Mouse (Mus musculus): ENCODE measurements around the gene Ptpra.

Gene Ptpra

GRCm38 (mm10) chr2:130595596-130595995 lies 145.5 kb downstream of the Ptpra start:
- DNase-seq (ENCODE audit: low read depth, low spot score) = no peak

- peak; percentile 75 for DNase-seq (ENCODE audit: low read depth, low spot score)
Measured at GRCm38 (mm10) chr2:130597601-130598010, 147.5 kb downstream of the Ptpra start.

GRCm38 (mm10) chr2:130598399-130598798 lies 148.3 kb downstream of the Ptpra start:
- no peak for DNase-seq (ENCODE audit: low read depth, low spot score)

GRCm38 (mm10) chr2:130602195-130602594 lies 152.1 kb downstream of the Ptpra start:
- no peak for DNase-seq (ENCODE audit: low read depth, low spot score)

All from brain, adult 2 months (tissue).